Mouse (Mus musculus): ENCODE results near the gene Fry.

Gene Fry

DNA sequence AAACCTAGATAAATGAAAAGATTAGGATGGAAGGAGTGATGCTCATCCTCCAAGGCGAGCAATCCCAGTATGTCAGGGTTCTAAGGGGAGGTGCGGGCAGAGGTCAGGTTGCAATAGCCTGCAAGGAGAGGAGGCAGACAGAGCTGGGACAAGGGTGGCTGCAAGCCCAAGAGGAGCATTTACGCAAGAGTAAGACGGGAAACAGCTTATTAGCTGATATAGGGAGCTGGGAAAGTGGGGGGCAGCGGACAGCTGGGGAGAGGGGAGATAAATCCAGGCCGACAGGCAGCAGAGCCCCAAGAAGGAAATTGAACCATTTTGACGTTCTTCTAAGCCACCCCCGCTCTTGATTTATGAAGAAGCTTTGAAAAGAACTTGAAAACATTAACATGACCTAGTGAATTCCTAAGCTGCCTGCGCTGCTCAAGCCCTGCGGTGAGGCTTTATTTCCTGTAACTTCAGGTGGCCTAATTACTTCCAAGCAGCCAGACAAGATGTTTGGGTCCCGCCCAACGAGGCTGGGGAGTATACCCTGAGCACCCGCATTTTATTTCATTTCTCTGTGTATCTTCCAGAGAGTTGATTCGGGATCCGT is 291.1 kb downstream of the Fry start:
- no peak for DNase-seq

DNA sequence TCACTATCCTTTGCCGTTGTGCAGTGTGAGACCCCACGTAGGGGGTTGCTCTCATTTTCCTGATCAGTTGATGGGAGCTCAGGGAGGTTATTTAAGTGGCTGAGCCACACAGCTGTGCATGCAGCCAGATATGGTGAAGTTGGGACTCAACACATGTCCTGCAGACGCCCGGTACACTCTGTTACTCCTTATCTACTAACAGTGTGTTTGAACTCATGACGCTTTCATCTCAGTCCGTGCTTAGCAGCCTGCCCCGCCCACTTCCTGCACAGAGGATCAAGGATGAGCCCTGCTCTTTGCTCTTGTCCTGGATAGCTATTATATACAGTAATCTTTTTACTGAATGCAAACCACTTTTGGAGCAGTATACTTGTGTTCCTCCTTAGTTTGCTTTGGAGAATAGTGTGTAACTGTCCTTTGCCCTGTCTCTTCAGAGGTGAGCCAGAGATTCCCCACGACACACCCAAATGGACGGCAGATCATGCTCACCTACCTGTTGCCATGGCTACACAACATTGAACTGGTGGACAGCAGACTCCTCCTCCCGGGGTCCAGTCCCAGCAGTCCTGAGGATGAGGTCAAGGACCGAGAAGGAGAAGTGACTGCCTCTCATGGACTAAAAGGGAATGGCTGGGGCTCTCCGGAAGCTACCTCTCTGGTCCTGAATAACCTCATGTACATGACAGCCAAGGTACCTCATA is 294.5 kb downstream of the Fry start:
- no peak for DNase-seq

DNA sequence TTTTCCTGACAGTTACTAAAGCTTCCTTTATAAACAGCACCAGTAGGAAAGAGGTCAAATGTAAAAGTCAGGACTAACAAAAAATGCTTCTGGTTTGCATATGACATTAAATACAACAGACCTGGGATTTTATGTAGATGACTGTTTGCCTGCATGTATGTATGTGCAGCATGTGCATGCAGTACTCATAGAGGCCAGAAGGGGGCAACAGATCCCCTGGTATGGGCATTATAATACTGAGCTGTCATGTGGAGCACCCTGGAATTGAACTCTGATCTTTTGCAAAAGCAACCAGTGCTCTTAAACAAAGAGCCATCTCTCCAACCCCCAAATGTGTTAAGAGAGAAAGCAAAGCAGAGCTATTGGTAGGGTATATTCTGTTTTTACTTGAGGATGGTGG is 296.4 kb downstream of the Fry start:
- DNase-seq = no peak

DNA sequence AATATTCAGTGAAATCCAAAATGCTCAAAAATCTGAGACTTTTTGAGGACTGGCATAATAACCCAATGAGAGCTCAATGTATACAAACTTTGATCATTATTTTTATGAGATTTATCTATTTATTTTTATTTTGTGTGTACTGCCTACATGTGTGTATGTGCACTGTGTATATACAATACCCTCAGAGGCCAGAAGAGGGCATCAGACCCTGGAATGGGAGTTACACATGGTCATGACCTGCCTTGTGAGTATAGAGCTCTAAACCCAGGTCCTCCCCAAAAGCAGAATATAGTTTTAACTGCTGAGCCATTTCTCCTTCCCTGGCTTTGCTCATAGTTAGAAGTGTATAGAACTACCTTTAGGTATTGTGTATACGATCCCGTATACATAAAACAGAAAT is 298.8 kb downstream of the Fry start:
- DNase-seq = no peak

DNA sequence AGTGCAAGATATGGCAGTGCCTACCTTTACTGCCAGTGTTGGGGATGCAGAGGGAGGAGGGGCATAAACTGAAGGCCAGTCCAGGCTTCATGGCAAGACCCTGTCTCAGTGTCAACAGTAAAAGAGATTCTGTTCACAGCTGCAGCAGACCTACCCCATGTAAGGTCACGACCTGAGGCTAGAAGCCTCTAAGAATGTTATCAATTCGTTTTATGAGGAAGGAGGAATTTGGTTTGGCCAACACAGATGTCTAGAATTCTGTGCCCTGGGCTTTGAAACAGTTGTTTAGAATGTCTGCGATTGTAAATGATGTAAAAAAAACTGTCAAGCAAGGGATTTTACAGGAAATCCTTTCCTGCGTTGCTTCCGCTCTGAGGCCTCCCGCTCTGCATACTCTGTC is 299.6 kb downstream of the Fry start:
- DNase-seq = no peak

DNA sequence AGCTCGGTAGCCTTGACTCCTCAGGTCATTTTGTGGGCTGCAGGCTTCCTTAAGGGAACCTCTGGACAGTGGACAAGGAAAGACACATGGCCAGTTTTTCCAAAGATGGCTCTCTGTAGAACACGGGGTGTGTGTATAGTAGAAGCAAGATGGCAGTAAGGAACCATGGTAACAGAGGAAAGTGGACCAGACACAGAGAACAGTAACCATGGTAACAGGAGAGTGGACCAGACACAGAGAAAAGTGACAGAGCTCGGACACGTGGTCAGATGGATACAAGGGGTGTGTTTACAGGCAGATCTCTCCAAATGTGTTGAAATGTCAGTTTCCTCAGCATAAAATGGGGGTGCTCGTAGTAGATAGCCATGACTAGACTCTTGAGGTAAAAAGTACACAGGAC is 306.6 kb downstream of the Fry start:
- no peak for DNase-seq

DNA sequence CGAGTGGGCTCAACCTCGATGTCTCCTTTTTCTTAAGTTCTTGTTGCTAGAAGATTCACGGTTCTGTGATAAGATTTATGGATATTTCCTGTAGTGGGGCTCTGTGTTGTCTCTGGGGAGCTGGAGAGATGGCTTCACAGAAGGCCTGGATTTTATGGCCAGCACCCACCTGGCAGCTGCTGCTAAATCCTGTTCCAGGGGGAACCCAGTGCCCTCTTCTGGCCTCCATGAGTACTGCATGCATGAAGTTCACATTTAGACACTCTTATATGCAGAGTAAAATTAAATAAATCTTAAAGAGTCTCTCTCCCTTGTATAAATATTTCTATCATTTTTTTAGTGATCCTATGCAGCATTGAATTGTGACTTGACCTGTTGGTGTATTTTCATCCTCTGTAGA is 308.1 kb downstream of the Fry start:
- peak; percentile 68 for DNase-seq

DNA sequence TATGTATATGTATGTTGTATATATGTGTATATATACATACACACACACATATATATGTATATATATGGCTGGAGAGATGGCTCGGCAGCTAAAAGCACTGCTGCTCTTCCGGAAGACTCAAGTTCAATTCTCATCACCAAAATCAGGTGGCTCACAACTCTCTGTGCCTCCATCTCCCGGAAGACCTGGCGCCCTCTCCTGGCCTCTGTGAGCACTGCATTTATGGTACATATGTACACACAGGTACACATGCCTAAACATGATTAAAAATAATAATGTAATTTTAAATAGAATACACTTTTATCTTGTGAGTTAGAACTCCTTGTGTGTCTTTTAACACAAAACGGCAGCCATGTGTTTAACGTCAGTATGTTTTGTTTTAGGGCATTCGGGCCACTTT is 312.8 kb downstream of the Fry start:
- DNase-seq = peak; percentile 47

DNA sequence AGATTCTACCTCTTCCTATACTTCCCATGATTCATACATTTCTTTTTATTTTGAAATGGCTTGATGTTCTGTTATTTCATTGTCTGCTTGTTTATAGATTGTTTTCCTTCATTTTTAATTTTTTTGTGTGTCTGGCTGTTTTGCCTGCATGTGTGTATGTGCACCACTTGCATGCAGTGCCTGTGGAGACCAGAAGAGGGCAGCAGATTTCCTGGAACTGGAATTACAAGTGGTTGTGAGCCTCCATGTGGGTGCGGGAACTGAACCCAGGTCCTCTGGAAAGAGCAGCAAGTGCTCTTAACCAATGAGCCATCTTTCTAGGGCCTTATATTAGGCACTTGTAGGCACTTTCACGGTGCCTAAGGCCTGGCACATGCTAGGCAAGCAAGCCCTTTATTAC is 314.5 kb downstream of the Fry start:
- DNase-seq = no peak

DNA sequence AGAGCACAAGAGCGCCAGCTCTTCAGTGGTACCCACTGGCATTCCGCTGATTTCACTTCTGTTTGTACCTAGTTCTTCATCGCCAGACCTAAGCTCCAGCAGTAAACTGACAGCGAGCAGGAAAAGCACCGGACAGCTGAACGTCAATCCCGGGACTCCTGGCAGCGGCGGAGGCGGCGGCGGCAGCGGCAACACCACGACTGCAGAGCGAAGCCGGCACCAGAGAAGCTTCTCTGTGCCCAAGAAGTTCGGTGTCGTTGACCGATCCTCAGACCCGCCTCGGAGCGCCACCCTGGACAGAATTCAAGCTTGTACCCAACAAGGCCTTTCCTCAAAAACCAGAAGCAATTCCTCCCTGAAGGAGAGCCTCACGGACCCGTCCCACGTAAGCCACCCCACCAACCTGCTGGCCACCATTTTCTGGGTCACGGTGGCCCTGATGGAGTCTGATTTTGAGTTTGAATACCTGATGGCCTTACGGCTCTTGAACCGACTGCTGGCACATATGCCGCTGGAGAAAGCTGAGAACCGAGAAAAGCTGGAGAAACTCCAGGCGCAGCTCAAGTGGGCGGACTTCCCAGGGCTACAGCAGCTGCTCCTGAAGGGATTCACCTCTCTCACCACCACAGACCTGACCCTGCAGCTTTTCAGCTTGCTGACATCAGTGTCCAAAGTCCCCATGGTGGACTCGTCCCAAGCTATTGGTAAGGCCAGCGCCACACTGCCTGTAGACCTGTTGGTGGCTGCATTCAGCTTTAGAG is 318.4 kb downstream of the Fry start:
- peak; percentile 16 for DNase-seq

DNA sequence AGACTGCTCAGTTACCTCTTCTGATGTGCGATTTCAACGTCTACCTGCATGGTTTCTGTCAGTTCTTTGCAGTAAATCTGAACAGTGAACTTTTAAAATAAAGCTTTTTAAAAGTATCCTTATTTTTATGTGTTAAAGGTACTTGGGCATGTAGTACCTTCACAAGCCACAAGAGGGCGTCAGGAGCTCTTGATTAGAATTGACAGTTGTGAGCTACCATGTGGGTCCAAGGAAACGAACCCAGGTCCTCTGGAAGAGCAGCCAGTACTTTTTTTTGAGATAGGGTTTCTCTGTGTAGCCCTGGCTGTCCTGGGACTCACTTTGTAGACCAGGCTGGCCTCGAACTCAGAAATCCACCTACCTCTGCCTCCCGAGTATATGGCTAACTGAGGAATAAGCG is 323.2 kb downstream of the Fry start:
- peak; percentile 29 for DNase-seq

DNA sequence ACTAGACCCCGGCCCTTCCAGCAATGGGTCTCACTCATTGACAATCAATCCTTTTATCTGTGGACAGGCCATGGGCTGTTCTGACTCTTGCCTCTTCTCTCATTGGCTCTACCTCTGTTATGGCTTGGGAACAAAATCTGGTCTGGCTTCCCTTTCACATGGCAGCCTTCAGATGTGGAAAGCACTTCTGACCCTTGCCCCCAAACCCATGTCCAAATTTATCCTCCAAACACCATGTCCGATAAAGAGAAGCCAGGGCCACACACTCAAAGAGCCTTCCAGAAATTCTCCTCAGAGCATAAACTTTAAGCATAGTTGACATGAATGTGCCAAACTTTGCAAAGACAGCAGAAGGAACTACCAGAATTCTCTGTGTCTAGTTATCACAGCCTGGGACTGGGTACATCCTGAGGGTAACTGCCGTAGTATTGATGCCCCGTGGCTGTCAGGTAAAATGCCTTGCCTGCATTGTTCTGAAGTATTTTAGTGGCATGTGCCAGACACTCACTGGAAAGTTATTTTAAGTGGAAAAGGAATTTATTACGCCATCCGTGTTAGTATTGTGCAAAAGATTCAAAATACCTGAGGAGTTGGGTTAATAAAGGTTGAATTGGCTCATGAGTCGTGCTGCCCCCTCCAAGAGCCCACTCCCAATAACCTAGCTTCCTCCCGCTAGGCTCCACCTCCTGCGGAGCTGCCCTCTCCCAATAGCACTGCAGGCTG is 333.0 kb downstream of the Fry start:
- no peak for DNase-seq

DNA sequence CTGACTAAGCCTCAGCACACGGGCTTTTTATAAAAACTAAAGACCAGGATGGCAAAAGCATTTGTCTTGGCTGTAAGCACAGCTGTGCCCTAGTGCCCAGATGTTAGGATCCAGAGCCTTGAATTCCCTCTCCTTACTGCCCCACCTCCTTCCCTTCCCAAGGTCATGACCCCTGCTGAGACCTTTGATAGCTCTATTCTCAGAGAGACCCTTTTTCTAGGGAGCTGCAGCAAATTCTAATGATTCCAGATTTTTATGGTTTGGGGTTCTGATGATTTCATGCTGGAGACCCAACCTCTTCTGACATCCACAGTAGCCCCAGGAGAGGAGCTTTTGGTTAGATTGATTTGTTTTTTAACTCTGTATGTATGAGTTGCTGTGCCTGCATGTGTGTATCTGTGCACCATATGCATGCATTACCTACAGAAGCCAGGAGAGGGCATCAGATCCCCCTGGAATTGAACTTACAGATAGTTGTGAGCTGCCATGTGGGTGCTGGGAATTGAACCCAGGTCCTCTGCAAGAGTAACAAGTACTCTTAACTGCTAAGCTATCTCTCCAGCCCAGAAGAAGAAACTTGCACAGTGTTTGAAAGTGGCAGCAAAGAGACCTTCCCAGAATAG is 333.7 kb downstream of the Fry start:
- no peak for DNase-seq

DNA sequence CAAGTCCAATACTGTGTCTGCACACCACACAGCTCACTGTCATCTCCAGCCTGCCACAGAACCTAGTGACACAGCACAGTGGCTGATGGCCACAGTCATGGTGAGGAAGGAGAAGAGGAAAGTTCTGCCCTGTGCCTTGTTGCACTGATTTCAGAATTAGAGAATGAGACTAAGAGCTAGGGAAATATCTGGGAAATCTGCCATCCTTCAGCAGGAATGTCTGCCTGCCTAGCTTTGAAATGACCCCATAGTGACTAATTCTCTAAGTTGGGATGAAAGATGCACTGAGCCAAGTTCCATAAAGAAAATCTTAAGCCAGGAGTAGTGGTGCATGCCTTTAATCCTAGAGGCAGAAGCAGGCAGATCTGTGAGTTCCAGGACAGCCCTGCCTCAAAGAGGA is 334.2 kb downstream of the Fry start:
- no peak for DNase-seq

DNA sequence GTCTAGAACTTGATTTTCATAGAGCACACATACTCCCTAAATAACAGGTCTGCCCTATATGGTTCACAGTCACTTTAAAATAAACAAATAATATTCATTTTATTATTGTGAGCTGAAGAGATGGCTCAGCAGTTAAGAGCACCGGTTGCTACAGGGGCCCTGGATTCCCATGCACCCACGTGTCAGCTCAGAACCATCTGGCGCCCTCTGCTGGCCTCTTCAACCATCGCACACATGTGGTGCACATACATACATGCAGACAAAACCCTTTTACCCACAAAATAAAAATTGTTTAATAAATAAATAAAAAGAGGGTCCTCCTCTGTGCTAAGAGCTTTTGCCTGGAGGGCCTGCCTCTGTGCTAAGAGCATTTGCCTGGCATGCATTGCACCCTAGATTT is 335.0 kb downstream of the Fry start:
- DNase-seq = no peak

DNA sequence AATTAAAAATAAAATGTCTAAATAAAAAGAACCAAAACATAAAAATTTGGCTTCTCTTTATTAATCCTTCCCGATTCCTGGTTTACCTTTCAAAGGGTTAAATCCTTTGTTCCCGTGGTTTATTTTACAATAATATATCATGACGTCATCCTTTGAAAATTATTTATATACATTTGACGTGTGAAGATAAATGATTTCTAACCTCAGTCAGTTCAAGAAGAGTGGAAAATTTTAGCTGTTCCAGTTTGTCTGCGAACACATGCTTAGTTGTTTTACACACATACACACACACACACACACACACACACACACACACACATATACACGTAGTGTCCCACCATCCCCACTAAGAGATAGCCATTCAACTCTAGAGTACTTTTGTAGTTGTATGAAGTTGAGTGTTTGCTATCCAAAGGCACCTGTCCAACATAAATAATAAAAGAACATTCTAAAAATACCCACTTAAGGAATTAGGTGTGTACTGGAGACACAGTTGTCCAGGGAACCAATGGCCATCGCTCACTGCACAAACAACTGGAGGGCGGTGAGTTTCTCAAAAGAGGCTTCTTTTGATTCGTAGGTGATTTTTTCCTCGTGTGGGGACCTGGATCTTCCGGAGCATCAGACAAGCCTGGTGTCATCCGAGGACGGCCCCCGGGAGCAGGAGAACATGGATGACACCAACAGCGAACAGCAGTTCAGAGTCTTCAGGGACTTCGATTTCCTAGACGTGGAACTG is 338.9 kb downstream of the Fry start:
- no peak for DNase-seq

DNA sequence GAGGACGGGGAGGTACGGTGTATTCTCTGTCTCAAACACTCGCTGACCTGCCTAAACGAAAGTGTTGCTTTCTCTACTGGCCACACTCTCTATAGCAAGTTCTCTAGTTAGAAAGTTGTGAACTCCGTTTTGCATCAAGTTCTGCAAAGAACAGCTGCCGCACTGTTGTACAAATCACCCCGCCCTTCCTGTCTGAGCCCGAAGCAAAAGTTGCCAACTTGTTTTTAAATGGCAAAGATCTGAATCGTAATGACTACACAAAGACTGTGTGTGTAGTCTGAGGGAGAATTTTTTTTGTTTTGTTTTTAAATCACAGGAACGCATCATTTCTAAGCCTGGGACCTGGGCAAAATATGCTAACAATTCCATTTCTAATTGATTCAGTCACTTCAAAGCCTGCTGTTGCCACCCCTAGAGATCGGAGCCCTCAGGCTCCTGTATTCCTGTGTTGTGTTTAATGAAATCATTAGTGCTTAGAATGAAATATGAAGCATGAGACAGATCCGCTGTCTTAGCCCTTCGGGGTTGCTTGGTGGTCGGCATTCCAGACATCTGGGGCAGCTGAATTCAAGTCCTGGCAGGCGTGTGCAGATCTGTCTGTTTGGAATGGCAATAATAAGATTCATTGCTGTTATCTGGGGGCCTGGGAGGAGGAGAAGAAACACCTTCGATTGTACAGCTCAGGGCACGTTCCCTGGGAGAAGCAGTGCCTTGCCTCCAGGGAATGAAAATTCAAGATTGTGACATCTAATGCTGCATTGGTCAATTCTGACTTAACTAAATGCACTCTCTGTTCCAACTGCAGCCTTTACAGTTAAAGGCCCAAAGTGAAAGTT is 339.7 kb downstream of the Fry start:
- DNase-seq = no peak

DNA sequence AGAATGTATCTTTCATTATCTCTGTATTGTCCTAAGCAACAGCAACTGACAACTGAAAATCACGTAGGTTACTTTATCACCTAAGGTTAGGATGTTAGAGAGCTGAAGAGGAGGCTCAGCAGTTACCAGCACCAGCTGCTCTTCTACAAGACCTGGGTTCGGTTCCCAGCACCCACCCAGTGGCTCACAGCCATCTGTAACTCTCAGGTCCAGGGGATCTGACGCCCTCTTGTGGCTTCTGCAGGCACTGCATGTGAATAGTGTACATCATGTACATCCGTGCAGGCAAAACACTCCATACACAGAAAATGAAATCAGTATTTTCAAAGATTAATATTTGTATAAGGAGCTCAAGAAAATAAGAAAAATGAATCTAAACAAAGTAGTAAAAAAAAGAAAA is 341.4 kb downstream of the Fry start:
- no peak for DNase-seq

DNA sequence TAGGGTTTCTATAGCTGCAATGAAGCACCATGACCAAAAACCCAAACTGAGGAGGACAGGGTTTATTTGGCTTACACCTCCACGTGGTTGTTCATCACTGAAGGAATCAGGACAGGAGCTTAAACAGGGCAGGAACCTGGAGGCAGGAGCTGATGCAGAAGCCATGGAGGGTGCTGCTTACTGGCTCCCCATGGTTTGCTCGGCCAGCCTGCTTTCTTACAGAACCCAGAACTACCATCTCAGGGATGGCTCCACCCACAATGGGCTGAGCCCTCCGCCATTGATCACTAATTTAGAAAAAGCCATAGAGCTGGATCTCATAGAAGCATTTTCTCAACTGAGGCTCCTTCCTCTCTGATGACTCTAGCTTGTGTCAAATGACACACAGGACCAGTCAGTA is 346.3 kb downstream of the Fry start:
- no peak for DNase-seq

DNA sequence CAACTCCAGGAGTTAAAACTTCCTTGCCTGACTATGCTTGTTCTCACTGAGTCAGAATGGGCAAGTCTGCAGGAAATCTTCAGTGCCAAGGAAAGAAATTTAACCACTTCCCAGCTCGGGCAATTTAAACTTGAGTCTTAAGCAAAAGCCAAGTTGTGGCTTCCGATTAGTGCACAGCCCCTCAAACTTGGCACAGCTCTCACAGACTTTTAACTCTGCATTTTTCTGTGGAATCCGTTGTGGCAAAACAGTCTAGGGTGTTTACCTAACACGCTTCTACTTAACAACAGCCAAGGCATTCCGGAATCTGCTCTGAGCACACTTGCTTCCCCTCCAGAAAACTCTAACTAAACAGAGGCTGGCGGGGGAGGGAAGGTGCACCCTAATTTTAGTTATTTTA is 346.8 kb downstream of the Fry start:
- DNase-seq = no peak

DNA sequence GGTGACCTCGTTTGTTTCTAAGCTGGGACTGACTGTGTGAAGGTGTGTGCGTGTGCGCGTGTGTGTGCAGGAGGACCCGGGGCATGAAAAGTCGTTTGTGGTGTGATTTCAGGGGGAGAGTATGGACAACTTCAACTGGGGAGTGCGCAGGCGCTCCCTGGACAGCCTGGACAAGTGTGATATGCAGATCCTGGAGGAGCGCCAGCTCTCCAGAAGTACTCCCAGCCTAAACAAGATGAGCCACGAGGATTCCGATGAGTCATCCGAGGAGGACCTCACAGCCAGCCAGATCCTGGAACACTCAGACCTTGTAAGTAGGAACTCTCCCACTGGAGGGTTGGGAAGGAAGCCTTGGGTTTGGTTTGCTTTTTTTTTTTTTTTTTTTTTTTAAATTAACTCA is 347.7 kb downstream of the Fry start:
- DNase-seq = peak; percentile 67

DNA sequence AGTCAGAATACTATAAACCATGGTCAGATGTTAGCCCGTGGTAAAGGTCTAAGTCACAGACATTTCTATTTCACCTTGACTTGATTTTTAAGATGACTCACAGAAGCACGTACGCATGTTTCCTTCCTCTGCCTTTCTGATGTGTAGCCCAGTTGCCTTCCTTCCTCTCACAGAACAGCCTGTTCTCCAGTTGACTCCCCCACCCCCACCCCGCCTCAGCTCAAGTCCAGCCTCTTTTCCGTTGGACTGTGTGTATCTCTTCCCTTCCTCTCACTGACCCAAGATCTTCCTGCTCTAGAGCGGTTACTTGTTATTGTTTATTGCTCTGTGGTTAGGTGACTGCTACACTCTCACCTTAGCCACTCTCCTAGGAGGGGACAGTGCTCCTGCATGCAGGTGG is 350.0 kb downstream of the Fry start:
- DNase-seq = no peak

All from right cerebral cortex, postnatal 14 days (tissue).